ENCODE assay signal across 13 mouse cellular contexts in the genomic region with DNA sequence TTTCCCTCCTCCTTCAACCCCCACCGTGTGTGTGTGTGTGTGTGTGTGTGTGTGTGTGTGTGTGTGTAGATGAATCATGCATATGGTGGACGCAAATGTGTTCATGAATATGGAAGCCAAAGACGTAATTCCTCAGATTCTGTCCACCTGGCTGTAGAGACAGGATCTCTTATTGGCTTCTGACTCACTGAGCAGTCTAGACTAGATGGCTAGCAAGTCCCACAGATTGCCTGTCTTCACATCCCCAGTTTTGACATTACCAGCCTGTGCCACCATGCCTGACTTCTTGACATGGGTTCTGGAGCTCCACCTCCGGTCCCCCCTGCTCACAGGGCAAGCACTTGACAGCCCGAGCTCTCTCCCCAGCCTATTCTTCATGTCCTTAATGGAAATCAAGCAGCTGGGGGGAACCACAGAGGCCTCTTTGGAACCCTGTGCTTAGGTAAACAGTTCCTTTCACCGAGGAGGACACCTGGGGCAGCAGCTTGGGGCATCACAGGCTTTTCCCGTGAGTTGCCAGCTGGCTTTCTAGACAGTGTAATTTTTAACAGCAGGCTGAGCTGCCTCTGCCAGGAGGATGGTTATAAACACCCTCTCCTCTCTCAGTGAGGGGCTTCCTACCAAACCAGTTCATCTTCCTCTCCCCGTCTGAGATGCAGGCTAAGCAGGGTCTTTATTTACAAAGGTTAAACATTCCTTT.
A peak's percentile ranks its signal among the peaks of the same experiment; 100 is the strongest.
DNase-seq lines count a peak whose midpoint lies in the region; ATAC-seq lines count a peak whose summit lies in the region.
"Had no signal": no experiment of that assay in that cellular context is flagged by ENCODE, and none has a peak within 500 bp of the region (broad histone marks: within the 10 kb centered on the region; RNA-seq: fewer than 3 reads in every experiment).

No protein-coding gene starts in this region.

- no peaks in the 10 kb centered on the region for H3K27me3 ChIP-seq in neural tube, embryonic 13.5 days
- no peaks in the 10 kb centered on the region for H3K27me3 ChIP-seq in neural tube, embryonic 15.5 days (replicated peaks)
- H3K27me3 ChIP-seq in embryonic facial prominence, embryonic 10.5 days (replicated peaks; ENCODE audit: low read depth, poor library complexity, severe bottlenecking) = 0 out of 2 replicates have a peak, but pooled peaks cover 3% of the 10 kb centered on the region
- no peaks in the 10 kb centered on the region for H3K27me3 ChIP-seq in midbrain, embryonic 14.5 days (ENCODE audit: control insufficient read depth, insufficient read depth, low read length)
- H3K27me3 ChIP-seq: heart, embryonic 15.5 days; kidney, embryonic 15.5 days; megakaryocyte, embryonic 14.5 days had no signal

- WGBS in neural tube, embryonic 13.5 days = 37% methylated on average over 8 of the region's 8 CpGs
- WGBS in neural tube, embryonic 15.5 days = 36% methylated on average over 8 of the region's 8 CpGs
- WGBS in embryonic facial prominence, embryonic 10.5 days = 39% methylated on average over 8 of the region's 8 CpGs
- WGBS in midbrain, embryonic 14.5 days = 41% methylated on average over 8 of the region's 8 CpGs

- no peak for DNase-seq in frontal cortex, postnatal 10 days (ENCODE audit: low spot score in 2 of 2)
- peak; percentile 9 for DNase-seq in embryonic facial prominence, embryonic 10.5 days (ENCODE audit: low spot score)
- peak; percentile 19 for DNase-seq in midbrain, embryonic 14.5 days
- DNase-seq in spleen, adult 18-20 months = no peak
- no peak for DNase-seq in spleen, postnatal 14 days (ENCODE audit: low spot score in 2 of 2)
- DNase-seq: B cell, adult 2 months; gastrocnemius, postnatal 10 days had no signal

- H3K4me1 ChIP-seq in neural tube, embryonic 13.5 days (replicated peaks) = peaks cover 17% of the 10 kb centered on the region
- H3K4me1 ChIP-seq in neural tube, embryonic 15.5 days = peaks cover 16% of the 10 kb centered on the region
- peaks cover 13% of the 10 kb centered on the region for H3K4me1 ChIP-seq in embryonic facial prominence, embryonic 10.5 days
- peaks cover 11% of the 10 kb centered on the region; the same call in 1 of the 2 replicates for H3K4me1 ChIP-seq in midbrain, embryonic 14.5 days (ENCODE audit: control insufficient read depth, insufficient read depth, low read length)
- H3K4me1 ChIP-seq: heart, embryonic 15.5 days; megakaryocyte, embryonic 14.5 days had no signal

- H3K9ac ChIP-seq in neural tube, embryonic 13.5 days = no peak overlapping the region
- no peak overlapping the region for H3K9ac ChIP-seq in neural tube, embryonic 15.5 days (replicated peaks)
- no peak overlapping the region for H3K9ac ChIP-seq in midbrain, embryonic 14.5 days (replicated peaks; ENCODE audit: low read length)
- H3K9ac ChIP-seq: heart, embryonic 15.5 days; kidney, embryonic 15.5 days had no signal

- ATAC-seq in frontal cortex, adult (ENCODE audit: low TSS enrichment) = peak; percentile 17; the same call in 1 of the 2 replicates
- no peak for ATAC-seq in neural tube, embryonic 13.5 days (ENCODE audit: low read depth)
- ATAC-seq in neural tube, embryonic 15.5 days (ENCODE audit: low FRiP score) = no peak
- ATAC-seq in midbrain, embryonic 14.5 days (ENCODE audit: low FRiP score, low TSS enrichment) = no peak

- no peaks in the 10 kb centered on the region for H3K9me3 ChIP-seq in neural tube, embryonic 13.5 days
- H3K9me3 ChIP-seq in neural tube, embryonic 15.5 days (replicated peaks) = no peaks in the 10 kb centered on the region
- no peaks in the 10 kb centered on the region for H3K9me3 ChIP-seq in embryonic facial prominence, embryonic 10.5 days
- H3K9me3 ChIP-seq in midbrain, embryonic 14.5 days (ENCODE audit: control insufficient read depth, low read length) = no peaks in the 10 kb centered on the region
- H3K9me3 ChIP-seq: heart, embryonic 15.5 days; kidney, embryonic 15.5 days had no signal

- no peaks in the 10 kb centered on the region for H3K36me3 ChIP-seq in neural tube, embryonic 13.5 days
- H3K36me3 ChIP-seq in neural tube, embryonic 15.5 days = no peaks in the 10 kb centered on the region
- no peaks in the 10 kb centered on the region for H3K36me3 ChIP-seq in embryonic facial prominence, embryonic 10.5 days (replicated peaks)
- no peaks in the 10 kb centered on the region for H3K36me3 ChIP-seq in midbrain, embryonic 14.5 days (ENCODE audit: control insufficient read depth, insufficient read depth, low read length)
- H3K36me3 ChIP-seq: heart, embryonic 15.5 days; kidney, embryonic 15.5 days had no signal

- no peak overlapping the region for H3K4me3 ChIP-seq in neural tube, embryonic 13.5 days
- H3K4me3 ChIP-seq in neural tube, embryonic 15.5 days (replicated peaks) = no peak overlapping the region
- H3K4me3 ChIP-seq in embryonic facial prominence, embryonic 10.5 days = no peak overlapping the region
- no peak overlapping the region for H3K4me3 ChIP-seq in midbrain, embryonic 14.5 days (replicated peaks; ENCODE audit: low read depth, low read length)
- H3K4me3 ChIP-seq: heart, embryonic 15.5 days; kidney, embryonic 15.5 days had no signal

- peak overlapping the region; percentile 38; the same call in 1 of the 2 replicates for H3K27ac ChIP-seq in neural tube, embryonic 13.5 days (replicated peaks)
- H3K27ac ChIP-seq in neural tube, embryonic 15.5 days (replicated peaks) = no peak overlapping the region
- H3K27ac ChIP-seq in embryonic facial prominence, embryonic 10.5 days (replicated peaks) = no peak overlapping the region
- H3K27ac ChIP-seq in midbrain, embryonic 14.5 days (replicated peaks; ENCODE audit: low read depth, low read length) = no peak overlapping the region
- H3K27ac ChIP-seq: heart, embryonic 15.5 days; kidney, embryonic 15.5 days had no signal

- H3K4me2 ChIP-seq in neural tube, embryonic 13.5 days = no peak overlapping the region
- H3K4me2 ChIP-seq in neural tube, embryonic 15.5 days = no peak overlapping the region
- no peak overlapping the region for H3K4me2 ChIP-seq in midbrain, embryonic 14.5 days (ENCODE audit: low read length)
- H3K4me2 ChIP-seq: heart, embryonic 15.5 days; kidney, embryonic 15.5 days had no signal

Comparison
In these comparisons a context has a peak if more than half of its experiments do, and no peak if none do; other contexts are left out.
1. DNase-seq: peak in embryonic facial prominence, embryonic 10.5 days (single experiment) and midbrain, embryonic 14.5 days (single experiment); none in frontal cortex, postnatal 10 days (0 of 2), spleen, adult 18-20 months (0 of 2) and spleen, postnatal 14 days (0 of 2).